Mouse (Mus musculus) midbrain, postnatal 0 days (tissue): Measurements from ENCODE around the gene Pitx1. TPM values are rescaled to one million over a fixed set of nuclear protein-coding genes. Genes with fewer than 3 reads are reported as not detected.

Experiments
- ATAC-seq: fragments of 200-750 bp; cut with Nextera tagmentation; 2 replicates; pipeline ENCODE4 v1.8.0; 2017; ENCODE audit warnings: moderate number of reproducible peaks, mild to moderate bottlenecking, moderate TSS enrichment, moderate library complexity; ENCODE audit not compliant: low FRiP score
- DNase-seq: peaks from one replicate; pipeline ENCODE4 v3.0.0-alpha.2; 2015; ENCODE audit warnings: low spot score
- H3K27ac ChIP-seq: fragments of 300-500 bp; sonication (generic); 2 replicates; pipeline ENCODE4 v1.5.1; 2014; ENCODE audit warnings: low read depth, mild to moderate bottlenecking, low read length, mixed read lengths
- H3K27me3 ChIP-seq: fragments of 300-500 bp; sonication (generic); 2 replicates; pipeline ENCODE4 v1.6.1; 2014; ENCODE audit warnings: low read length, control low read depth, mixed read lengths; ENCODE audit not compliant: insufficient read depth
- H3K36me3 ChIP-seq: fragments of 300-500 bp; sonication (generic); 2 replicates; pipeline ENCODE4 v1.6.1; 2014; ENCODE audit warnings: low read length, control low read depth, mixed read lengths; ENCODE audit not compliant: insufficient read depth
- H3K4me1 ChIP-seq: fragments of 300-500 bp; sonication (generic); 2 replicates; pipeline ENCODE4 v1.6.1; 2014; ENCODE audit warnings: mild to moderate bottlenecking, control low read depth, antibody characterized with exemption, low read length, mixed read lengths; ENCODE audit not compliant: insufficient read depth
- H3K4me2 ChIP-seq: fragments of 300-500 bp; sonication (generic); 2 replicates; pipeline ENCODE4 v1.6.1; 2014; ENCODE audit warnings: low read depth, mild to moderate bottlenecking, low read length, mixed read lengths; ENCODE audit not compliant: poor library complexity, severe bottlenecking
- H3K4me3 ChIP-seq: fragments of 300-500 bp; sonication (generic); 2 replicates; pipeline ENCODE4 v1.5.1; 2014; ENCODE audit warnings: low read depth, mild to moderate bottlenecking, low read length, moderate library complexity
- H3K9ac ChIP-seq: fragments of 300-500 bp; sonication (generic); replicated peaks from 2 replicates; pipeline ENCODE4 v1.6.1; 2014; ENCODE audit warnings: mild to moderate bottlenecking, low read length, moderate library complexity, mixed read lengths; ENCODE audit not compliant: poor library complexity, severe bottlenecking
- H3K9me3 ChIP-seq: fragments of 300-500 bp; sonication (generic); 2 replicates; pipeline ENCODE4 v1.6.1; 2016; ENCODE audit warnings: low read length, control low read depth
- CTCF ChIP-seq: IDR thresholded peaks from 2 replicates; pipeline ENCODE4 v1.5.1; 2016; ENCODE audit warnings: antibody characterized with exemption, mild to moderate bottlenecking
- WGBS: fragments of 180-500 bp; shearing (Covaris S2); extraction: QIAGEN DNeasy Blood & Tissue Kit; methylation state at CpG from one replicate; pipeline ENCODE4 v1.1.7; 2014; 5-methylcytosine and 5-hydroxymethylcytosine counted together
- polyA plus RNA-seq: library from polyadenylated mRNA; unstranded; fragments of >200 nt; fragmentation: Nextera tagmentation; extraction: Ambion mirVana; gene quantifications from 2 replicates; pipeline ENCODE4 v1.2.1, GENCODE M21; 2015
- total RNA-seq: library from RNA; depleted of rRNA; stranded (reverse); fragments of >200 nt; gene quantifications from 2 replicates; pipeline ENCODE4 v1.2.3, GENCODE M21; 2014

Gene Pitx1
- total and polyA plus RNA-seq, 2 experiments from 2014 or later = 1.9 to 2.2 TPM

GRCm38 (mm10) chr13:55860483-55860882 is 24.5 kb upstream of the Pitx1 start:
- H3K4me1 ChIP-seq = no peaks in the 10 kb centered on the region
- H3K9ac ChIP-seq = no peak overlapping the region
- H3K27ac ChIP-seq = no peak overlapping the region
- WGBS = 23% methylated on average over 10 of the region's 10 CpGs
- no peaks in the 10 kb centered on the region for H3K27me3 ChIP-seq
- H3K4me2 ChIP-seq = no peak overlapping the region
- H3K4me3 ChIP-seq = no peak overlapping the region
- no peak for ATAC-seq
- DNase-seq = no peak
- H3K9me3 ChIP-seq = no peaks in the 10 kb centered on the region
- H3K36me3 ChIP-seq = no peaks in the 10 kb centered on the region
- TF ChIP-seq CTCF = no peak

- Histone ChIP-seq H3K9me3 (no peaks in the 10 kb centered on the region), H3K4me3 (no peak overlapping the region), H3K36me3 (no peaks in the 10 kb centered on the region), H3K4me1 (no peaks in the 10 kb centered on the region), H3K9ac (no peak overlapping the region), H3K27me3 (0 out of 2 replicates have a peak, but pooled peaks cover 6% of the 10 kb centered on the region), H3K27ac (no peak overlapping the region), H3K4me2 (no peak overlapping the region)
- ATAC-seq (no peak), DNase-seq (no peak)
- 88% methylated on average over 5 of the region's 5 CpGs for WGBS
- no peak for TF ChIP-seq CTCF
These were observed 22.5 kb upstream of the Pitx1 start for GRCm38 (mm10) chr13:55858463-55858862.

- no peak for ATAC-seq
- WGBS = 64% methylated on average over 7 of the region's 7 CpGs
- no peak for TF ChIP-seq CTCF
- Histone ChIP-seq H3K9me3 (no peaks in the 10 kb centered on the region), H3K4me1 (no peaks in the 10 kb centered on the region), H3K36me3 (no peaks in the 10 kb centered on the region), H3K27ac (no peak overlapping the region), H3K27me3 (peaks cover 6% of the 10 kb centered on the region; the same call in 1 of the 2 replicates), H3K4me3 (no peak overlapping the region), H3K9ac (no peak overlapping the region), H3K4me2 (no peak overlapping the region)
- DNase-seq = no peak
These were observed 19.8 kb upstream of the Pitx1 start for GRCm38 (mm10) chr13:55855793-55856192.

- Histone ChIP-seq H3K4me3 (no peak overlapping the region), H3K4me1 (no peaks in the 10 kb centered on the region), H3K27ac (no peak overlapping the region), H3K9ac (no peak overlapping the region), H3K27me3 (peaks cover 22% of the 10 kb centered on the region; the same call in 1 of the 2 replicates), H3K4me2 (no peak overlapping the region), H3K36me3 (no peaks in the 10 kb centered on the region), H3K9me3 (no peaks in the 10 kb centered on the region)
- 71% methylated on average over 3 of the region's 3 CpGs for WGBS
- no peak for ATAC-seq
- DNase-seq = no peak
- no peak for TF ChIP-seq CTCF
These were observed 16.2 kb upstream of the Pitx1 start for GRCm38 (mm10) chr13:55852205-55852604.

- Histone ChIP-seq H3K36me3 (no peaks in the 10 kb centered on the region), H3K4me3 (no peak overlapping the region), H3K27me3 (peaks cover 27% of the 10 kb centered on the region), H3K4me1 (no peaks in the 10 kb centered on the region), H3K27ac (no peak overlapping the region), H3K9ac (no peak overlapping the region), H3K9me3 (no peaks in the 10 kb centered on the region), H3K4me2 (no peak overlapping the region)
- 83% methylated on average over 5 of the region's 5 CpGs for WGBS
- no peak for DNase-seq
- no peak for ATAC-seq
- TF ChIP-seq CTCF = no peak
These were observed 14.7 kb upstream of the Pitx1 start for GRCm38 (mm10) chr13:55850726-55851125.

GRCm38 (mm10) chr13:55848604-55849190 is 12.7 kb upstream of the Pitx1 start:
- Histone ChIP-seq H3K9ac (no peak overlapping the region), H3K27ac (no peak overlapping the region), H3K36me3 (no peaks in the 10 kb centered on the region), H3K4me2 (no peak overlapping the region), H3K9me3 (no peaks in the 10 kb centered on the region), H3K27me3 (peaks cover 21% of the 10 kb centered on the region), H3K4me3 (no peak overlapping the region), H3K4me1 (no peaks in the 10 kb centered on the region)
- ATAC-seq = no peak
- 71% methylated on average over 13 of the region's 13 CpGs for WGBS
- no peak for DNase-seq
- TF ChIP-seq CTCF = no peak
